Mouse (Mus musculus) 416B (cell line): ENCODE data around the gene Ptf1a.

Experiments used
- DNase-seq: peaks from one replicate; pipeline ENCODE4 v3.0.0; 2011; ENCODE audit warnings: low read depth

Gene Ptf1a

DNA sequence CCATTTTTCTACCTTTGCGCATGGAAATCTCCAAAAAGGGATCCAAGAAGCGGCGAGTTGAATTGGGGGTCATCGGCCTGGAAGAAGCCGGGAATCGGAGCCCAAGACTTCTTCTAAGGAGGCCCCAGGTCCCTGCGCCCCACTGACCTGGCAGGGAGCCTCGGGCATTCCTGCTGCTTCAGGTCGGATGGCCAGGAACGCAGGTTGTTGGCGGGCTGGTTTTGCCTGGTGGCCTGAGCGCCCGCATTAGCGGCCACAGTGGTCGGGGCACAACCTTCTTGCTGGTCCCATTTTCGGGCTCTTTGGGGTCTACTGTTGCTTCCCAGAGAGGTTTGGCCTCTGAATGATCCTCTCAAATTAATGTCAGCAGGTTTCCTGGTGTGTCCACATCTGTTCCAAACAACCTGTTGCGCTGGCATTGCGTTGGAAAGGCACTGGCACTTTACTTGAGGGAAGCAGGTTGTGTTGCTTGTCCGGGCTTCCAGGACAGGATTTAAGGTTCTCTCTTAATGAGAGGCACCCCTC lies 7.1 kb downstream of the Ptf1a start:
- no peak for DNase-seq

DNA sequence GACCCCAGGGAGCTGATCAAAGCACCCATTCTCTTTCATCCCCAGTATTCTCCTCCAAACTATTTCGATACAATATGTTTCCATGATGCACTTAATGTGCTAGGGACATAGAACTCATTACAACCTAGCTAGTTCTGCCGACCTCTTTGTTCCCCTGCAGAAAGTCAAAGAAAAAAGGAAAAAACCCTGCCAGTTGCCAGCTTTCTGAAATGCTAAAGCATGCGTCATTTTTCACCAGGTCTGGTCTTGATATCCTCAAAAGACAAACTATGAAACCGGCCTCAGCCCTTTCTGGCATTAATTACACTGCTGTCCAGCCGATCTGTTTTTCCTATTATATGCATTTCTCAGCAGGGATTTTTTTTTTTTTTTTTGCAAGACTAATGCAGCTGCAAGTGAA lies 9.8 kb downstream of the Ptf1a start:
- no peak for DNase-seq

DNA sequence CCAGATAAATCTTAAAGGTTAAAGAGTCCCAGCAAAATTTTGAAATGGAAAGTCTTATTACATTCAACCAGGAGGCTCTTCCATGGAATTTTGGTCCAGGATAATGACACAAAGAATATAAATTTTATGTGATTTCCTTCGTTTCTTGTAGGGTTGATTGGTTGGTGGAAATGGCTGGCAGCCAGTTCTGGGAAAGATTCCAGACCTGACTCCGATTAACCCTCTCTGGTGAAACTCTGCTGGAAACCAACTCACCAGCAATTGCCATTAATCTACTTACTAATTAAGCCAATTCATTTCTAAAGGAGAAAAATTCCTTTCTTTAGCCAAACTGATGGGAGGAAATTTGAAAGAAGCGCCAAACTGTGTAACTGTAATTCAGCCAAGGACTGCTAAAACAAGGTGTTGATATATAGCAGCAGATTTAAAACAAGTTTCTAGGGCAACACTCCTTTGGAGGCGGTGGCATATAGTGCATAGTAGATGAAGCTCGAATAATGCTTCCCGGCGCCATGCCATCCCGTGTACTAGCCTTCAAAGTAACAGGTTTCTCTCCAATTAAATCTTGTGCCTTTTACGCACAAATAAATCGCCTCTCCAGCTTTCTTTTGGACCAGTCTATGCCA lies 10.5 kb downstream of the Ptf1a start:
- no peak for DNase-seq

GRCm38 (mm10) chr2:19458785-19459184 lies 13.3 kb downstream of the Ptf1a start:
- no peak for DNase-seq

DNA sequence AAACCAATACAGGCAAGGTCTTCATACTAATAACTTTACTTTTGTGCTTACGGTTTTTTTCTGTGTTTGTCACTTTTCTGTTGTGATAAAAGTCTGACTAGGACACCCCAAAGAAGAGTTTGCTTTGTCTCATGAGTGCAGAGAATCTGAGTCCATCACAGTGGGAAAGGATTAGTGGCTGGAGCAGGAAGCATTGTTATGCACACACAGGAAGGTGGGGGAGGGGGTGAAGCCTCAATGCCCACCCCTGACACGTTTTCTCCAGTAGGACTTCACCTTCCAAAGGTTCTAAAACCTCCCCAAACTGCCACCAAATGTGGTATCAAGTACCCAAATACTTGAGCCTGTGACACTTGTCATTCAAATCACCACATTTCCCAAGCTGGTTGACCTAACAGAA lies 16.5 kb downstream of the Ptf1a start:
- DNase-seq, result no peak

DNA sequence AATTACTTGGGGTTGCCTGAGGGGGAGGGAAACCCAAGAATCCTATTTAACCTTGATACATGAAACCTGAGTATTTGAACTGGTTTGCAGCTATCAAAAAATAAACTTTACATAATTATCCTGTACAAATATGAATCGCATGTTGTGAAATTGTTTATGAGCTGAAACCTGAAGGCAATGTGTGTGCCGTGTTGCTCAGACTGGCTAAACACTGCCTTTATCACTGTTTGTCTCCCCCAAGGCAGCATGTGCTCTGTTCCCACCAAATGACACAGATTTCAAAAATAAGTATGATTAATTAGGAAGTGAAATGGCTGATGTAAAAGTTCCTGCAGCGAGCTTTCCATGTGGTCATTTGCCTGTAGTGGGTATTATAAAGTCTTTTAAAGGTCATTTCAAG lies 44.8 kb downstream of the Ptf1a start:
- DNase-seq, result no peak
